Mouse (Mus musculus): ENCODE measurements at regions not wholly inside any gene's neighbourhood (a gene's known extent, or its start where the extent isn't known, plus 50 kb on each side); places are given as distances from the start of the nearest gene placed in this dataset.
A peak's percentile ranks its signal among the peaks of the same experiment; 100 is the strongest.

DNA sequence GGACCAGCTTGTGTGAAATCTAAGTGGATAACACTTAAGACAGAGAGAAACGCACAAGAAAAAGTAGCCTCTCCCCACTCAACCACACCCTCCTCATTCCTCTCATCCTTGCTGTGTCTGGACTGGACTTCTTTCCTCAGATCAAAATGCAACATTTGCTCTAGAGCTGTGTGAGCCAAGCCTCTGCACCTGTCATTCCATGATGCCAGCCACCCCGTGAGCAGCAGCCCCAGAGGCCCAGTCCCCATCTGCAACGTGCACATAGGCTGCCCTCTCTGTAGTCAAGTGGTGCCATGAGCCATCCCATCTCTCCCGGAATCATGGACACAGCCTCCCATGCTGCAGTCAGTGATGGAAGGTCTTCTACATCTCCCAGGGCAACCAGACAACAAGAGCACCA lies 55.1 kb upstream of the Gpc1 start:
- no peak for DNase-seq (ENCODE audit: low spot score)

DNA sequence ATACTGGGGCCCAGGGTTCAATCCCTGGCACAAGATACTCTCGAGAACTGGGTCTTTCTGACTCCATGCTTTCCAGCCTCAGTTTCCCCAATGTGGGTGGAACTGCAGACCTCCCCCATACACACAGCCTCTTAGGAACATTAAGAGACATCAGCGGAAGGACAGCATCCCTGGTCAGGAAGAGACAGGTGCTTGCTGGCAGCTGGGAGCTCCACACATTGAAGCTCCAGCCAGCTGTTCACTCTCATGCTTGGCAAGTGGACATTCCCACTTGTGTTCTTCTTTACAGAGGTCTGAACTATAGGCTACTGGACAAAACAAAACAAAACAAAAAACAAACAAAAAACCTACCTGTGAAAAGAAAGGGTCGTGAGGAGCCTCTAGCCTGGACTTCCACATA lies 55.5 kb upstream of the Gpc1 start:
- DNase-seq (ENCODE audit: low spot score): no peak

DNA sequence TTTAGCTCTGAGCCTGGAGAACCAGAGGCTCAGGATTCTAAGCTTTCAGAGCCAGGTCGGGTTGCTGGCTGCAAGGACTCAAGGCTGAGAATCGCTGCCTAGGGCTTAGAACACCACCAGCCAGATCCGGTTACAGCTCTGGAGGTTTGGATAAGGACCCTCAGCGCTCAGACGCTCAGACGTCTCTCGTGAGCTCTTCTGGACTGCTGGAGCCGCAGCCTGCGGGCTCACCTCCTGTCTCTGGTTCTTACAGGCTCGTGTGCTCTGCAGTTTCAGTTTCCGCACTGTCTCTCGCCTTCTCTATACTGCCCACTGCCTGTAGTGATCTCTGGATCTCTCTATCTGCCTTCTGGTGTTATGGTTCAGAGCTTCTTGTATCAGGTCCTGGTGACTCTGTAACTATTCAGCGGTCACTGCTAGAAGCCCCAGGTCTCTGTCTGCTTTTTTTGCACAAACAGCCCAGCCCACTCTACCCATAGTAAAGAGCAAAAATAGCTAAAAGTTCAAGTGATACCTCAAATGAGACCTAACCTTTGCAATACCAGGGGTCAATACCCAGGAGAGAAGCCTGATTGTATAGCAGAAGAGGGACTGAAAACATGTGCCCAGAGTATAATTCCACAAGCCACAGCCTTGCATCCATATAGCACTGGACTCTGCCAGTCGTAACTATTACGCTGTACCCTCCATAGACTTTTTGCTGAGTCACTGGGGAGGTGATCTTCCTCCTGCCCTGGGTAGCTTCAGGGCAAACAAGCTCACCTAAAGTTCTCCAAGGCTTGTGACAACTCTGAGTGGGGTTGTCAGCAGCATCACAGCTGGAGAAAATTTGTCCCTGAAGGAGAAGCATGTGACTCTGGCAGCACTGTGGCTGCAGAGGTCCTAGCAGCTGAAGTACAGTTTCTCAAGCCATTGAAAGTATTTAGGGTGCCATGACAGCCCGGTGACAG lies 56.4 kb upstream of the Gpc1 start:
- DNase-seq (ENCODE audit: low spot score): peak; percentile 52

DNA sequence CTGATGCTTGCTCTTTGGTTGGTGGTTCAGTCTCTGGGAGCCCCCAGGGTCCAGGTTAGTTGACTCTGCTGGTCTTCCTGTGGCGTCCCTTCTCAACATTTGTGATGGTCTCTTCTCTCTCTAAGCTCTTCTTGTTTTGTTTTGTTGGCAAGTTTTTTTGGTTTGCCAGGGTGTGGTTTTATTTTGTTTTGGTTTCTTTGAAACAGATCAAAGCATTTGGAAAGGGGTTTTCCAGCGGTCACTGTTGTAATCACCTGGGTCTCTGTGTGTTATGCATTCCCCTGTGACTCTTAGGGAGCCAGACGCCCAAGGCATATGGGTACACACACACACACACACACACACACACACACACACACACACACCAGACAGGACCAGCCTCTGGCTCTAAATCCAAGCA lies 57.4 kb upstream of the Gpc1 start:
- DNase-seq (ENCODE audit: low spot score): no peak

DNA sequence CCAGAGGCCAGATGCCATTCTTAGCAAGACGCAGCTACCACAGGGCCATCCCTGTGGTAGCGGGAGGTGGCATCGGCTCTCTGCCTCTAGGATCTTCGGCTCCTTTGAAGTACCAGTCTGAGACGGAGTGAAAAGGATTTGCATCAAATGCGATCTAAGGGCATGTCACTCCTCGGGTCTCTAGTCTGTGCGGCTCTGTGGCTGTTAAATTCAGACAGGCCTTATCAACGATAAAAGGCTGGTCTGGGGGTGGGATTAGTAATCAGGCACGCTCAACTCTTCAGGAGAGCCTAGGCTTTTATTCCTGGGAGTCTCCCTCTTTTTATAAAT lies 58.7 kb upstream of the Gpc1 start:
- no peak for DNase-seq (ENCODE audit: low spot score)

DNA sequence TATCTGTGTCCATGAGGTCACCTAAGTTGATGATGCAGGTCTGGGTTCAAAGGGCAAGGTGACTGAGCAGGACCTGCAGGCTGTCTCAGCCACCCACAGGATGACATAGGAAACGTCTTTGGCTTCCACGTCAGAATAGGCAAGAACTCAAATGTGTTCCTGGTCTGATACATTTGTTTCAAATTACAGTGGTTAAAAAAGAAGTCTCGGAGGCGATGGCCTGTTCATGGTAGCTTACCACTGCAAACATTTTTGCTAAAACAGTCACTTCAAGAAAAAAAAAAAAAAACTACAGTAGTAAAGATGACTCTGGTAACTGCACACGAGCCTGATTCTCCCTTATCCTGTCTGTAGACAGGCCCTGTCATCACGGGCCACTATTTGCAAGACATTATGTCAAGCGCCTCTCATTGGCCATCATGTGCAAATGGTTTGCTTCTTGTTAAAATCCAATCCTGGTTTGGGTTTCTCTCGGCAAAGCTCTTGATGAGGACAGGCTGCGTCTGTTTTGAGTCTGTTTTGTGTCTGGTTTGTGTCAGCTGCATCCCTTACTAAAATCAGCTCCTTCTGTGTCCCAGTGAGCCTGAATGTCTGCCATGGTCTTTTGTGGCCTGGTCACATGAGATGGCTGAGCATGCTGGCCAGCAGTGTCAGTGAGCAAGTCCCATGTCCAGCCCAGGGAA lies 59.2 kb upstream of the Gpc1 start:
- DNase-seq (ENCODE audit: low spot score): peak; percentile 88

DNA sequence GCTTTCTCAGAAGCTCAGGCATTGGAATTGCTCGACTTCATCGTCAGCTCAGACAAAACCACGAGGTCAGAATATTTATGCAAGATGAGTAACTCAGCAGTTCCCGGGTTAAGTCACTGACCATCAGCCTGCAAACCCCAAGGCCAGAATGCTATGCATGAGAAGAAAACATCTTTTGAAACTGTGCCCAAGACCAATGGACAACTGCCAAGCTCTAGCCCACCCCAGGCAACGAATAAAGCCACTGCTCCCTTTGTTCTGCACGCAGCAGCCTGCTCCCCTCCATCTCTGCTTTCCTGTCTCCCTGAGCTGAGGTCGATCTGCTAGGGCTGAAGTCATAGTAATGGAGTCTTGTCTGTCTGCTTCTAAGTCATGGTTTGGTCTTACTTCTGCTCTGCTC lies 61.7 kb upstream of the Gpc1 start:
- DNase-seq (ENCODE audit: low spot score): no peak

DNA sequence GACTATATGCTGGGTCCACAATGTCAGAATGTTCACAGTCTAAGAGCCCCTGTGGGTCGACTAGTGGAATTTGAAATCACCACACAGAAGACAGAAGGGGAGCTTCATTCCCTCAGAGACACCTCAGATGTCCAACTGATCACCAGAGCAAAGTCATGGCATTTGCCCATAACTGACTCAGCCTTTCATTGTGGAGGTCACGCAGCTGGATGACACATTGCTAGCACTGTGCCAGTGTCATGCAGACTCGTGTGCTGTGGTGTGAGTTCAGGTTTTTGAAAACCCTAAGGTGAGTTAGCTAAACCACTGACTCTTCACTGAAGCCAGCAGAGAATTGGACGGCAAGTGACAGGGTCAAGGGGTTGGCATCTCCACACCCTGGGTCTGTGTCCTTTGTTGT lies 62.3 kb upstream of the Gpc1 start:
- no peak for DNase-seq (ENCODE audit: low spot score)

DNA sequence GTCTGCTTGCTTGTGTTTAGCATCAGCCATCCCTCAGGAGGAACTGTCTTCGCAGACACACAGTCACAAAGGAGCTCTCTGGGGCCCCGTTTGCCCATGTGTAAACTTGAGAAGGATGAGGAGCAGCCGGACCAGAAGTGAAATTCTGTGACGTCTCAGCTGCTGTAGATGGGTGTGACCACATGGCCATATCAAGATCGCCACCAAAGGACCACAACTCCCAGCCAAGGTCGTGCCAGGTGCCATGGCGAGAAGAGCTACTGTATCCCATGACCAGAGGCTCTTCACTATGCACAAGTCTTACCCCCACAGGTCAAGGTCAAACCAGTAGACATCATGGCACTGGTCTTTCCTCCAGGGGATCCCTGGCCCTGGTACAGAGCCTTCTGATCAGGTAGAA lies 64.9 kb upstream of the Gpc1 start:
- DNase-seq (ENCODE audit: low spot score): no peak

DNA sequence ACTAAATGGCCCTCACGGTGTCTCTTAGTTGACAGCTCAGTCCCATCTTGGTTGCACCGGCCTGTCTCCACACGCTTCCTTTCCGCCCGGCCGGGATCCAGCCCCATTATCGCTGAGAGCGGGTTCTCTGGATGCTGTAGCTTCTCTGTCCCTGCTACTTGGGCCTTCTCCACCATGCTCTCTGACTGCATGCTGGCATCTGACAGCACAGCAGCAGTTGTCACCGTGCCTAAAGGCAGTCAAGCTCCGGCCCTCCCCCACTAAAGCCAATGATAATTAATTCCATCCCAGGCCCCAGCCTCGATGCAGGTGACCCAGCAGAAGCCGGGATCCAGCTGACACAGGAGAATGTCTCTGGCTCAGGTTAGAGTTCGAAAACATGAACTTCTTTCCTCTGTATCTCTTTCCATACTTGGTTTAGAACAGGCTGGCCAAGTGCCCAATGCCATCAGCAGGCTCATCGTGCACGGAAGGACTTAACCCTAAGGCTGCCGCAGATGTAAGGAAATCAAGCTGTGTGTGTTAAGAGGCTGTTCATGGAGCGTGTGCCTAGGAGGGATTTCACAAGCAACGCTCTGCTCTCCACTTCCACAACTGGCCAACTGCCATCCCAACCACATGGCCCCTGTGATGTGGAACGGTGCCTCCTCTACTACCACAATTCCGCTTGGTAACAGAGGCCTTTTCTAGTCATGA lies 76.5 kb upstream of the Gpc1 start:
- peak; percentile 56 for DNase-seq (ENCODE audit: low spot score)

DNA sequence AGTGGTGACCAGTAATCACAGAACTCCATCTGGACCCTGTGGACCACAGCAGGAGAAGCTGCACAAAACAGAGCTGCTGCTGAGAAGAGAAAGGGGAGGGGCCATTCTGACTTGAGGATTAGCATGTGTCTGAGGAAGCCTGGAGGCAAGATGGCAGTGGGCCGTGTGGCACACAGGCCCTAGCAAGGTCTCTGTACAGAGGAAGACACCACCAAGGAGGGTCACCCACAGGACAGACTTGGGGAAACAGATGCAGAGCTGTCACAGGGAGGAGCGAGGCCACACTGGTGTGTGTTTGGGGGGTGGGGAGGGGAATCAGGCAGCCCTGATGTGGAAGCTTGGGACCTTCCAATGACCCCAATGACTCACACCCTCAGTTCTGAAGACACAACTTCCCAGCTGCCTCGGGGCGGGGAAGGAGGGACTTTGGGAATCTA lies 79.7 kb upstream of the Gpc1 start:
- peak; percentile 36 for DNase-seq (ENCODE audit: low spot score)

DNA sequence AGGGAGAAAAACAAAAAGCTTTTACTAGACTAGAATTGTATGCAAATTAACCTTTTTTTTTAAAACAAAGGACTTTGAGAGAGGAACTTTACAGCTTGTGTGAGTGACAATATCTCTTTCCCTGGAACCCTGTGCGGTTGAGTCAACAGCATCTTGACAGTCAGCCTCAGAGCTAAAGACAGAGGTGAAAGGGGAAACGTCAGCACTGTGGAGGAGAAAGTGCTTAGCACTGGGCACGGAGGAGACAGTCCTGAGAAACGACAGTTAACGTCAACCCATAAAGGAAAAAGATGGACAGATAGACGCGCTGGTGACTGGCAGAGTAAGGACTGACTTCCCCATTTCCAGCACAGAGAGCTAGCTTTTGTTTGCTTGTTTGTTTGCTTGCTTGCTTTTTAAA lies 82.0 kb upstream of the Gpc1 start:
- DNase-seq (ENCODE audit: low spot score): no peak

DNA sequence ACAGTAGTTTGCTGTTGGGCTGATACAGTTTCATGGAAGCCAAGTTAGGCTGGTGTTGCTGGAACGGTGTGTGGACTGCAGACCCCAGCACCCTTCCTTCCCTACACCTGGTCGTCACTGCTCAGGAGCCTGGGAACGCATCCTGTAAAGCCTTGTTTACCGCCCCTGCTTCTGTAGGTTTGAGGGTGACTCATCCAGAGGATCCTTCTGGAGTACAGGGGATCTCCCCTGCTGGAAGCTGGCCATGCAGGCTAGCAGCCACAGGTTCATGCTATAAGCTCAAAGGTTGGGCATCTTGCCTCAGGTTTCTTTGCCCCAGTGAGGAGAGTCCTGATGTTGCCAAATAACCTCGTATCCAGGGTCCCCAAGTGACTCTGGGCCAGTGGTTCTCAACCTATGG lies 86.2 kb upstream of the Gpc1 start:
- peak; percentile 52 for DNase-seq (ENCODE audit: low spot score)

DNA sequence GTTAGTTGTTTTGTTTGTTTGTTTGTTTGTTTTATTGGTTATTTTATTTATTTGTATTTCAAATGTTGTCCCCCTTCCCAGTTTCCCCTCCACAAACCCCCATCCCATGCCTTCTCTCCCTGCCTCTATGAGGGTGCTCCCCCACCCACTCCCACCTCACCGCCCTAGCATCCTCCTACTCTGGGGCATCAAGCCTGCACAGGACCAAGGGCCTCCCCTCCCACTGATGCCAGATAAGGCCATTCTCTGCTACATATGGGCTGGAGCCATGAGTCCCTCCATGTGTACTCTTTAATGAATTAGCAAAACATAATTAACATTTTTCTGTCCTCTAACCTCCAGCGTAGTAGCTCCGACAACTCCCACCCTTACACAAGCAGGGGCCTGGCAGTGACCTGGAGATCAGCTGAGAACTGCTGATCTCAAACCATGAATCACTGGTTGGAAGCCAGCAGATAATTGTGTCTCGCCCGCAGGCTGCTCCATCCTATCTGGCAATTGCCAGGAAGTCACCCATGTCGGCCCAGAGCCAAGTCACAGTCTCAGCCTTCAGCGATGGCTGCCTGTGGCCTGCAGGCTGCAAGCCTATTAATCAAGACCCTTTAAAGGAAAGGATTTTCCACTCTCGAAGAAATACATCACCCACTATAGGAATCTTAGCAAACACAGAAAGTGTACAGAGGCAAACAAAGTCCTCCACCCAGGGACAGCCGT lies 86.8 kb upstream of the Gpc1 start:
- DNase-seq (ENCODE audit: low spot score): peak; percentile 78

DNA sequence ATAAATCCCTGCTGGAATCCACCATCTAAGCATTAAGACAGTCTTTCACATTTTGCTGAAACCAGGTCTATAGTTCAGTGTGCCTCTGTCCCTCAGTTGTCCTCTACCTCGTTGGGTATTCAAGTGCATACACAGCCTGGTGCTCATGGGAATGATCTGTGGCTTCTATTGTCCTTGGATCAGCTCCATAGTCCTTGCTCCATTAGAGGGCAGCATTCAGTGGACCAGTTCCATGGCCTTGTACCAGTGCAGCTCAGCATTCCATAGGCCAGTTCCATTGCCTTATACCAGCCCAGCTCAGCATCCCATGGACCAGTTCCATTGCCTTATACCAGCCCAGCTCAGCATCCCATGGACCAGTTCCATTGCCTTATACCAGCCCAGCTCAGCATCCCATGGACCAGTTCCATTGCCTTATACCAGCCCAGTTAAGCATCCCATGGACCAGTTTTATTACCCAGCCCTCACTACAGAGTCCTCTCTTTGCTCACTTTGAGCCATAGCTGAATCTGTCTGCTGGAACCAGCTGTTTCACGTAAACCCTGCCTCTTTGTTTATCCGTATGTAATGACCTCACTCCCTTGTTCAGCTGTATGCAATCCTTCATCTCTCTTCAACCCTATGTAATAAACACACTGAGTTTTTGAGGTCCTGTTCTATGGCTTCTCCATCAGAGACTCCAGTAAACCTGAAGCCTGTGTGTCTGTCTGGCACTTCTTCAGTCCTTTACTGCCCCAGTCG lies 88.4 kb upstream of the Gpc1 start:
- peak; percentile 25 for DNase-seq (ENCODE audit: low spot score)

DNA sequence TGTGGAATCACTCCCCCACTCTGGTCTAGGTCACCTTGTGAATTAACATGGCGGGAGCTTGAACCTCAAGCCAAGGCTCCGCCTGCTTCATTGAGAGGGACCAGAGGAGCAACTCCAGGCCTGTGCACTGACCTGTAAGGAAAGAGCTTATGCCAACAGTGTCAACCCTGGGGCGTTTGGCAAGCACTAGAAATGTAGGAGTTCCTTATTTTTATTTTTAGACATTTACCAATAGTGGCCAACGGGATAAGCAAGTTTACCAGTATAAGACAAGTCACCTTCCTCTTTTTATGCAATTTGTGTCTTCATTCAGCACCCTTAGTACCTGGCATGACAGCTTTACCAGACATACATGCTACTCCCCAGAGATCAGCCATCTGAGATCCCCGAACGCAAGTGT lies 89.1 kb upstream of the Gpc1 start:
- no peak for DNase-seq (ENCODE audit: low spot score)

DNA sequence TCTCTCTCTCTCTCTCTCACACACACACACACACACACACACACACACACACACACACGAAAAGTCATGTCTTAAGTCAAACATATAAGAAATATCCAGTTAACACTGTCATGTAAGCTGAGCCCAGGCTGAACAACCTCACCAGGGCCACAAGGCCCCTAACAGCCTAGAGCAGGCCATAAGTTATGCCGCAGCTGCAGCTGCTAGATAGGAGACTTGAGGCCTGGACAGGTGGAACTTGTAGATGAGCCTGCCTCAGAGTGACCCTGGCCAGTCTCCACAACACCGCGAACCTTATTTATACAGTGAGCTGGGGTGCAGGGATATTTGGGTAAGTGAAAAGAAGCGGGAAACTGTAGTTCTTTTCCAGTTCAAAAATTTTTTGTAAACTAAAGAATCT lies 90.4 kb upstream of the Gpc1 start:
- DNase-seq (ENCODE audit: low spot score): no peak

DNA sequence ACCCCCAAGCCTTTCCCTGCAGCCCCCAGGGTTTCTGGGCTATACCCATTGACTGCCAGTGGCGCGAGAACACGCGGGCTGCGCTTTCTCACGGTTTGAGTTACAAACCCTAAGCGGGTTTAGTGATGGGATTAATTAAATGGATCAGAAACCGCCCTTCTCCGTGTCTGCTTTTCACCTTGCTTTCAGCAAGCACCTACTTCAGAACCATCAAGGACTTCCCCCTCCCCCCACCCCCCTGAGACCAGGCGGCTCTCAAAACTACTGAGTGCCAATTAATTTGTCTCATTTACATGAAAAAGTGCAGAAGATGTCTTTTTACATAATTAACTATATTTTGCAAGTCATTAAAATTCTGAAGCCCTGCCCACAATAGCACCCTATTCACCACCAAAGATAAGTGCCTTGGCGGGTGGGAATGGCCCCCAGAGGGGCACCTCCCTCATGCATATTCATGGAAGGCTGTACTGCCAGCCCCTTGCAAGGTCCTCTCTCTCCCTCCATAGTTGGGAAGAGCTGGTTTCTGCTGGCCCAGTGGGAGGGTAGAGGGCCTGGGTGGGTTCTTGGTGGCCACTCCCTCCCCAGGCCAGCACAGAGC lies 89.1 kb upstream of the Otos start:
- no peak for DNase-seq (ENCODE audit: low spot score)

DNA sequence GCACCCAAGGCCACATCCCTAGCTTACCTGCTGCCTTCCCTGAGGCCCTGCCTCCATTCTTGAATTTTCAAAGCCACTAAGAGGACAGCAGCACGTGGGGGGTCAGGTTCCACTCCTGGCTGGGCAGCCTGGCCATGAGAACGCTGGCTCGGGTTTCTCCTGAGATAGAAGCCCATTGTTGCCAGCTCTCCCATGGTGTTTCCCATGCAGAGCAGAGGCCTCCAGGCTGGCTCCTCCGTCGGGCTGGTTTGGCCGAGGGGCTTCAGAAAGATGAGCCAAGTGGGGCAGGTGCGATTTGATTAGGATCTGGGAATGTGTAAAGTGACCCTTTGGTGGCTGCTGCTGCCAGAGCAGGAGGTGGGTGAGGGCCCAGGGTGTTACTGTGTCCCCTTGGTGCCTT lies 87.8 kb upstream of the Otos start:
- DNase-seq (ENCODE audit: low spot score): no peak

DNA sequence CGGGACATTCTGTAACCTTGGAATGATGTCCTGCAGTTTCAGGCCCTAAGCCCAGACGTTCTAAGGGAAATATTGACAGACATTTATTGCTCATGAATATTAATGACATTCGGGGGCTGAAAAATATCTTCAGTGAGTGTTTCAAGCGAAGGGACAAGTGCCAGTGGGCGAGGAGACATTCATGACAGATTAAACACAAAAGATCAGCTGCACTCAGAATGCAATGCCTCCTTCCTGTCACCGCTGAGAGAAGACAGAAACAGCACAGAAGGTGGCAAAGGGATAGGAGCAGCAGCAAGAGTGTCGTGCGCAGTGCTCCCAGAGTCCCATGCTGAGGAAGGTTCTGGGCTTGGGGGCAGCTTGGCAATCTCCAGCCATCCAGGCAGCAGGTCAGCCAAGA lies 85.1 kb upstream of the Otos start:
- DNase-seq (ENCODE audit: low spot score): no peak

Data from MN1 (cell line).